Mouse (Mus musculus): Measurements from ENCODE around the gene Khsrp. TPM values are rescaled to one million over a fixed set of nuclear protein-coding genes. Genes with fewer than 3 reads are reported as not detected.
A peak's percentile ranks its signal among the peaks of the same experiment; 100 is the strongest.

Gene Khsrp
- polyA plus RNA-seq, 1 experiment, result 44.9 TPM

GRCm38 (mm10) chr17:57031661-57032420, 519 bp upstream of the Khsrp start:
- peak; percentile 100 for DNase-seq (ENCODE audit: low read depth)

GRCm38 (mm10) chr17:57029691-57030090, 1.6 kb downstream of the Khsrp start:
- no peak for DNase-seq (ENCODE audit: low read depth)

GRCm38 (mm10) chr17:57027471-57027870, 3.9 kb downstream of the Khsrp start:
- no peak for DNase-seq (ENCODE audit: low read depth)

GRCm38 (mm10) chr17:57020960-57021359, 10.4 kb downstream of the Khsrp start:
- no peak for DNase-seq (ENCODE audit: low read depth)

- DNase-seq (ENCODE audit: low read depth), result no peak
Measured at GRCm38 (mm10) chr17:57019693-57020092, 11.6 kb downstream of the Khsrp start.

- no peak for DNase-seq (ENCODE audit: low read depth)
Measured at GRCm38 (mm10) chr17:57012245-57012795, 19.0 kb downstream of the Khsrp start.

GRCm38 (mm10) chr17:57011236-57012141, 19.8 kb downstream of the Khsrp start, which contains the start of the genes Gtf2f1 and Gm17949:
Gene Gtf2f1 (minus strand): TSS chr17:57011288.
Gene Gm17949 (plus strand): TSS chr17:57011469.
- DNase-seq (ENCODE audit: low read depth), result peak; percentile 78

- DNase-seq (ENCODE audit: low read depth), result no peak
Measured at GRCm38 (mm10) chr17:57010911-57011235, 20.4 kb downstream of the Khsrp start.

GRCm38 (mm10) chr17:57007137-57007905, 24.0 kb downstream of the Khsrp start:
- DNase-seq (ENCODE audit: low read depth), result no peak

- DNase-seq (ENCODE audit: low read depth), result no peak
Measured at GRCm38 (mm10) chr17:57003994-57004393, 27.3 kb downstream of the Khsrp start.

GRCm38 (mm10) chr17:57001228-57001627, 30.1 kb downstream of the Khsrp start:
- no peak for DNase-seq (ENCODE audit: low read depth)

GRCm38 (mm10) chr17:56999968-57000609, 31.2 kb downstream of the Khsrp start, which contains the start of gene Pspn:
Gene Pspn (minus strand): TSS chr17:57000018.
- no peak for DNase-seq (ENCODE audit: low read depth)

GRCm38 (mm10) chr17:56999414-56999813, 31.9 kb downstream of the Khsrp start:
- no peak for DNase-seq (ENCODE audit: low read depth)

- peak; percentile 93 for DNase-seq (ENCODE audit: low read depth)
Measured at GRCm38 (mm10) chr17:56997029-56997667, 34.2 kb downstream of the Khsrp start, which contains the start of gene Alkbh7. Gene Alkbh7 (plus strand): TSS chr17:56997339.

GRCm38 (mm10) chr17:56996506-56996905, 34.8 kb downstream of the Khsrp start:
- DNase-seq (ENCODE audit: low read depth), result no peak

- DNase-seq (ENCODE audit: low read depth), result no peak
Measured at GRCm38 (mm10) chr17:56995046-56995445, 36.3 kb downstream of the Khsrp start.

- no peak for DNase-seq (ENCODE audit: low read depth)
Measured at GRCm38 (mm10) chr17:56990966-56991365, 40.4 kb downstream of the Khsrp start.

- DNase-seq (ENCODE audit: low read depth), result peak; percentile 82
Measured at GRCm38 (mm10) chr17:56990115-56990746, 41.1 kb downstream of the Khsrp start, which contains the start of gene Clpp. Gene Clpp (plus strand): TSS chr17:56990305.

- no peak for DNase-seq (ENCODE audit: low read depth)
Measured at GRCm38 (mm10) chr17:56989467-56990114, 41.7 kb downstream of the Khsrp start.
